Mouse (Mus musculus): ENCODE measurements around the gene Fmnl1. TPM values are rescaled to one million over a fixed set of nuclear protein-coding genes. Genes with fewer than 3 reads are reported as not detected.

Fmnl1 gene
- polyA plus RNA-seq, 1 experiment from 2014 or later = 2.4 TPM

- H3K4me1 ChIP-seq (ENCODE audit: insufficient read depth, low read length) = peaks cover 16% of the 10 kb centered on the region
- H3K4me2 ChIP-seq (replicated peaks; ENCODE audit: low read depth, low read length) = peak overlapping the region; percentile 85
- no peaks in the 10 kb centered on the region for H3K36me3 ChIP-seq (ENCODE audit: insufficient read depth, low read length)
- H3K9ac ChIP-seq (replicated peaks; ENCODE audit: low read length) = no peak overlapping the region
- peak overlapping the region; percentile 54 for H3K4me3 ChIP-seq (ENCODE audit: low read length)
- H3K27me3 ChIP-seq (ENCODE audit: insufficient read depth, low read length) = peaks cover 72% of the 10 kb centered on the region
- no peak overlapping the region for H3K27ac ChIP-seq (ENCODE audit: low read length)
- no peaks in the 10 kb centered on the region for H3K9me3 ChIP-seq (ENCODE audit: low read length)
- WGBS = 9% methylated on average over 16 of the region's 16 CpGs
- ATAC-seq (ENCODE audit: low FRiP score, low TSS enrichment) = no peak
Observed at GRCm38 (mm10) chr11:103198339-103198738, 27.4 kb downstream of the Fmnl1 start.

- 1% methylated on average over 58 of the region's 59 CpGs for WGBS
- no peaks in the 10 kb centered on the region for H3K36me3 ChIP-seq (ENCODE audit: insufficient read depth, low read length)
- no peaks in the 10 kb centered on the region for H3K9me3 ChIP-seq (ENCODE audit: low read length)
- H3K4me3 ChIP-seq (ENCODE audit: low read length) = peak overlapping the region; percentile 54
- H3K27me3 ChIP-seq (ENCODE audit: insufficient read depth, low read length) = peaks cover 64% of the 10 kb centered on the region
- H3K4me2 ChIP-seq (replicated peaks; ENCODE audit: low read depth, low read length) = peak overlapping the region; percentile 85
- peak; percentile 54 for ATAC-seq (ENCODE audit: low FRiP score, low TSS enrichment)
- H3K27ac ChIP-seq (ENCODE audit: low read length) = no peak overlapping the region
- peak overlapping the region; percentile 61 for H3K9ac ChIP-seq (replicated peaks; ENCODE audit: low read length)
- H3K4me1 ChIP-seq (ENCODE audit: insufficient read depth, low read length) = peaks cover 14% of the 10 kb centered on the region
Observed at GRCm38 (mm10) chr11:103198911-103199803, 28.2 kb downstream of the Fmnl1 start.

DNA sequence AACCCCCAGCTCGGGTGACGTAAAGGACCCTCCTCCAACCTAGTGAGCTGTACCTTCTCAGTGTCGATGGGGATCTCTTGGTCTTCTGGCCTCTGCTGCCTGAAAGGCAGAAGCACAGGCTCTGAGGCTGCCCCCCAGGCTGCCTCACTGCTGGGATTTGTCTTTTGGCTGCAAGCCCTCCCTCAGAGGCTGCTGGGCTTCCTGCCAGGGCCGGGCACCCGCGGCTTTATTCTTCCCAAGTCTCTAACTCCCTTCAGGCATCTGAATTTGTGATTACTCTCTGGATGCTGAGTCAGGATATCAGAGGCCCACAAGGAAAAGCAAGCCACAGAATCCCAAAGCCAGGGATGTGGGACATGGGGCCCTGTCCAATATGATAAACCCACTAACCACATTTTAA, 30.8 kb downstream of the Fmnl1 start:
- ATAC-seq (ENCODE audit: low FRiP score, low TSS enrichment) = no peak
- WGBS = 30% methylated on average over 6 of the region's 6 CpGs

GRCm38 (mm10) chr11:103202376-103202775, 31.5 kb downstream of the Fmnl1 start:
- Histone ChIP-seq H3K27me3 (ENCODE audit: insufficient read depth, low read length) (peaks cover 35% of the 10 kb centered on the region), H3K27ac (ENCODE audit: low read length) (no peak overlapping the region), H3K9me3 (ENCODE audit: low read length) (no peaks in the 10 kb centered on the region), H3K4me2 (replicated peaks; ENCODE audit: low read depth, low read length) (no peak overlapping the region), H3K36me3 (ENCODE audit: insufficient read depth, low read length) (no peaks in the 10 kb centered on the region), H3K4me1 (ENCODE audit: insufficient read depth, low read length) (peaks cover 14% of the 10 kb centered on the region), H3K4me3 (ENCODE audit: low read length) (no peak overlapping the region), H3K9ac (replicated peaks; ENCODE audit: low read length) (no peak overlapping the region)
- ATAC-seq (ENCODE audit: low FRiP score, low TSS enrichment) = no peak

More for the DNA sequence above, 30.8 kb downstream of the Fmnl1 start:
- no peak overlapping the region for H3K4me3 ChIP-seq (ENCODE audit: low read length)
- H3K4me1 ChIP-seq (ENCODE audit: insufficient read depth, low read length) = peaks cover 14% of the 10 kb centered on the region
- H3K4me2 ChIP-seq (replicated peaks; ENCODE audit: low read depth, low read length) = no peak overlapping the region
- no peaks in the 10 kb centered on the region for H3K9me3 ChIP-seq (ENCODE audit: low read length)
- peaks cover 42% of the 10 kb centered on the region for H3K27me3 ChIP-seq (ENCODE audit: insufficient read depth, low read length)
- 0 out of 2 replicates have a peak overlapping the region, but pooled peaks have one; percentile 19 for H3K9ac ChIP-seq (replicated peaks; ENCODE audit: low read length)
- no peak overlapping the region for H3K27ac ChIP-seq (ENCODE audit: low read length)
- no peaks in the 10 kb centered on the region for H3K36me3 ChIP-seq (ENCODE audit: insufficient read depth, low read length)

GRCm38 (mm10) chr11:103206203-103206602, 35.3 kb downstream of the Fmnl1 start:
- H3K36me3 ChIP-seq (ENCODE audit: insufficient read depth, low read length) = no peaks in the 10 kb centered on the region
- no peaks in the 10 kb centered on the region for H3K9me3 ChIP-seq (ENCODE audit: low read length)
- no peak for ATAC-seq (ENCODE audit: low FRiP score, low TSS enrichment)
- no peak overlapping the region for H3K4me2 ChIP-seq (replicated peaks; ENCODE audit: low read depth, low read length)
- no peaks in the 10 kb centered on the region for H3K27me3 ChIP-seq (ENCODE audit: insufficient read depth, low read length)
- H3K27ac ChIP-seq (ENCODE audit: low read length) = no peak overlapping the region
- WGBS = 93% methylated on average over 6 of the region's 6 CpGs
- H3K4me3 ChIP-seq (ENCODE audit: low read length) = no peak overlapping the region
- H3K4me1 ChIP-seq (ENCODE audit: insufficient read depth, low read length) = no peaks in the 10 kb centered on the region
- no peak overlapping the region for H3K9ac ChIP-seq (replicated peaks; ENCODE audit: low read length)

DNA sequence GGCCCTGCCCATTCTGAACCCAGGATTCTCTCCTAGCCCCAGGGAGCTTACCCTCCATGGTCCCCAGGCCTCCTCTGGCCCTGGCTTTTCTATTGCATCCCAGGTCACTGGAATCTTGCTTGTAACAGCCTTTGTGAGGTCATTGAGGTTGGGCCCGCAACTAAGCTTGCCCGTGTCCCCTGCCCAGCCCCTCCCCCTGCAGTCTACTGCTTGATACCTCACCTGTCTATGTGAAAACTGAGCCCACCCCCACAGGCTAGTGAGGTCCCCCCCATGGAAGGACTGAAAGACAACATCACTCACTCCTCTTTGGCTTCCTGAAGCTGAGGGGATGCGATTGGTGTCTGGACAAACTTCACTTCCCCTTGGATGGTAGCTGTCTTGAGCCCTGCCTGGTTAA, 37.6 kb downstream of the Fmnl1 start, which contains the start of gene 1700023F06Rik:
TSS of gene 1700023F06Rik (minus strand) at position 101 of the 400 bp plus-strand sequence.
- WGBS = 90% methylated on average over 3 of the region's 3 CpGs
- Histone ChIP-seq H3K9ac (replicated peaks; ENCODE audit: low read length) (no peak within 1 kb of the TSS), H3K27me3 (ENCODE audit: insufficient read depth, low read length) (no peaks in the 10 kb centered on the region), H3K4me2 (replicated peaks; ENCODE audit: low read depth, low read length) (no peak within 1 kb of the TSS), H3K27ac (ENCODE audit: low read length) (no peak within 1 kb of the TSS), H3K36me3 (ENCODE audit: insufficient read depth, low read length) (no peaks in the 10 kb centered on the region), H3K4me1 (ENCODE audit: insufficient read depth, low read length) (no peaks in the 10 kb centered on the region), H3K9me3 (ENCODE audit: low read length) (no peaks in the 10 kb centered on the region), H3K4me3 (ENCODE audit: low read length) (no peak within 1 kb of the TSS)
- ATAC-seq (ENCODE audit: low FRiP score, low TSS enrichment) = no peak

GRCm38 (mm10) chr11:103210291-103210690, 39.4 kb downstream of the Fmnl1 start:
- no peak overlapping the region for H3K27ac ChIP-seq (ENCODE audit: low read length)
- H3K4me1 ChIP-seq (ENCODE audit: insufficient read depth, low read length) = no peaks in the 10 kb centered on the region
- H3K36me3 ChIP-seq (ENCODE audit: insufficient read depth, low read length) = no peaks in the 10 kb centered on the region
- H3K9ac ChIP-seq (replicated peaks; ENCODE audit: low read length) = no peak overlapping the region
- no peak overlapping the region for H3K4me3 ChIP-seq (ENCODE audit: low read length)
- H3K27me3 ChIP-seq (ENCODE audit: insufficient read depth, low read length) = no peaks in the 10 kb centered on the region
- peaks cover 3% of the 10 kb centered on the region; the same call in 1 of the 2 replicates for H3K9me3 ChIP-seq (ENCODE audit: low read length)
- WGBS = 63% methylated on average over 8 of the region's 8 CpGs
- ATAC-seq (ENCODE audit: low FRiP score, low TSS enrichment) = no peak
- no peak overlapping the region for H3K4me2 ChIP-seq (replicated peaks; ENCODE audit: low read depth, low read length)

- Histone ChIP-seq H3K9me3 (ENCODE audit: low read length) (peaks cover 3% of the 10 kb centered on the region; the same call in 1 of the 2 replicates), H3K27ac (ENCODE audit: low read length) (no peak overlapping the region), H3K9ac (replicated peaks; ENCODE audit: low read length) (no peak overlapping the region), H3K4me2 (replicated peaks; ENCODE audit: low read depth, low read length) (no peak overlapping the region), H3K4me1 (ENCODE audit: insufficient read depth, low read length) (peaks cover 11% of the 10 kb centered on the region), H3K36me3 (ENCODE audit: insufficient read depth, low read length) (no peaks in the 10 kb centered on the region), H3K4me3 (ENCODE audit: low read length) (no peak overlapping the region), H3K27me3 (ENCODE audit: insufficient read depth, low read length) (no peaks in the 10 kb centered on the region)
- WGBS = 85% methylated on average over 5 of the region's 5 CpGs
- ATAC-seq (ENCODE audit: low FRiP score, low TSS enrichment) = no peak
Observed at GRCm38 (mm10) chr11:103213712-103214111, 42.8 kb downstream of the Fmnl1 start.

DNA sequence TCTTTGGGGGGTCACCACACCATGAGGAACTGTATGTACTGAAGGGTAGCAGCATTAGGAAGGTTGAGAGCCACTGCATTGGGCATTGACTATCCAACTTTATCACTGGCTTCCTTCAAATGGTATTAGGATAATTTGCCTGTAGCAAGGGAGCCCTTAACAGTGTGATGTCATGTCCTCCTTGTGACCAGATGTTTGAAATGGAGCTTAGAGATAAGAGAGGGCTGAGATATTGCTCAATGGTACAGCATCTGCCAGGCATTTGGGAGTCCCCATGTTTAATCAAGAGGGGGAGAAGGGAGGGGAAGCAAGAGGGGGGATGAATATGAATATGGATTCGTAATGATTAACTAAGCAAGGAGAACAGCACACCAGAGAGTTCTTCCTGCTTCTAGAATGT, 44.4 kb downstream of the Fmnl1 start:
- no peak overlapping the region for H3K4me2 ChIP-seq (replicated peaks; ENCODE audit: low read depth, low read length)
- H3K9me3 ChIP-seq (ENCODE audit: low read length) = peaks cover 3% of the 10 kb centered on the region; the same call in 1 of the 2 replicates
- H3K4me3 ChIP-seq (ENCODE audit: low read length) = no peak overlapping the region
- H3K27me3 ChIP-seq (ENCODE audit: insufficient read depth, low read length) = no peaks in the 10 kb centered on the region
- H3K9ac ChIP-seq (replicated peaks; ENCODE audit: low read length) = no peak overlapping the region
- no peak for ATAC-seq (ENCODE audit: low FRiP score, low TSS enrichment)
- peaks cover 4% of the 10 kb centered on the region; the same call in 1 of the 2 replicates for H3K36me3 ChIP-seq (ENCODE audit: insufficient read depth, low read length)
- peaks cover 12% of the 10 kb centered on the region for H3K4me1 ChIP-seq (ENCODE audit: insufficient read depth, low read length)
- no peak overlapping the region for H3K27ac ChIP-seq (ENCODE audit: low read length)
- WGBS = 74% methylated on average over 1 of the region's 1 CpGs

Measured in kidney, embryonic 16.5 days (tissue).